In the genomic region with DNA sequence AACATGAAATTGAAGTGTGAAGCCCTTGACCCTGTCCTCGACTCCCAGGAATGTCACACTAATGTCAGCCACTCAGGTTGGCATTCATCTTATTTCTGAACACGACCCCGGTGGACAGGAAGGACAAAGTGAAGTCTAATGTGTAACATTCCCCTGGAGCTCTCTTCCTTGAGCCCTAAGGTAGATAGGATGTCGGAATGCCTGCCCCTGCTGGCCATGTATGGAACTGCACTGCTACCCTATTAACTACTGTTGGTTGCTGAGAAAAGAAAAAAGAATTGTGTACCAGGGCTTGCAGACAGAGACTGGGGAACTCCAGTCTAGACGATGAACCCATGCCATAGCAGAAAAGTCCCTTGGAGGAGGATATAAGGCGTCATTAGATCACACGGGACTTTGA, we compare ENCODE assay signal across 9 mouse cellular contexts.
DNase-seq lines count a peak whose midpoint lies in the region; ATAC-seq lines count a peak whose summit lies in the region.
"Had no signal": no experiment of that assay in that cellular context is flagged by ENCODE, and none has a peak within 500 bp of the region (broad histone marks: within the 10 kb centered on the region; RNA-seq: fewer than 3 reads in every experiment).

No protein-coding gene starts in this region.

- no peaks in the 10 kb centered on the region for H3K27me3 ChIP-seq in embryonic facial prominence, embryonic 11.5 days (ENCODE audit: control insufficient read depth, insufficient read depth, low read length)
- H3K27me3 ChIP-seq: liver, embryonic 15.5 days had no signal

- DNase-seq in layer of hippocampus, adult 11-12 months (ENCODE audit: low spot score), result peak; percentile 59
- no peak for DNase-seq in layer of hippocampus, adult 9-10 months (ENCODE audit: low spot score)
- peak; percentile 45 for DNase-seq in MN1 (ENCODE audit: low spot score)
- DNase-seq in adrenal gland, postnatal 25 days, result peak; percentile 50
- DNase-seq in embryonic facial prominence, embryonic 11.5 days (ENCODE audit: low spot score), result peak; percentile 83
- DNase-seq in layer of hippocampus, postnatal 10 days (ENCODE audit: low spot score in 2 of 2), result peak; percentile 65 to 71
- DNase-seq in retina, postnatal 1 day, result peak; percentile 74

- H3K36me3 ChIP-seq in embryonic facial prominence, embryonic 11.5 days (replicated peaks; ENCODE audit: control insufficient read depth, insufficient read depth, low read depth, low read length), result no peaks in the 10 kb centered on the region
- H3K36me3 ChIP-seq: liver, embryonic 15.5 days had no signal

- no peaks in the 10 kb centered on the region for H3K4me1 ChIP-seq in embryonic facial prominence, embryonic 11.5 days (ENCODE audit: control insufficient read depth, insufficient read depth, low read length)
- H3K4me1 ChIP-seq: liver, embryonic 15.5 days had no signal

- H3K4me2 ChIP-seq in embryonic facial prominence, embryonic 11.5 days (ENCODE audit: low read depth, low read length), result no peak overlapping the region
- H3K4me2 ChIP-seq: liver, embryonic 15.5 days had no signal

- H3K9me3 ChIP-seq in embryonic facial prominence, embryonic 11.5 days (replicated peaks; ENCODE audit: control insufficient read depth, low read length), result no peaks in the 10 kb centered on the region
- H3K9me3 ChIP-seq: liver, embryonic 15.5 days had no signal

- 29% methylated on average over 7 of the region's 7 CpGs for WGBS in embryonic facial prominence, embryonic 11.5 days

- no peak for ATAC-seq in embryonic facial prominence, embryonic 11.5 days (replicated peaks; ENCODE audit: insufficient number of reproducible peaks, low FRiP score, low TSS enrichment, low read depth)

- H3K4me3 ChIP-seq in embryonic facial prominence, embryonic 11.5 days (ENCODE audit: low read depth, low read length), result no peak overlapping the region
- H3K4me3 ChIP-seq: erythroblast, embryonic 14.5 days; liver, embryonic 15.5 days had no signal

- H3K9ac ChIP-seq in embryonic facial prominence, embryonic 11.5 days (replicated peaks; ENCODE audit: low read length), result no peak overlapping the region
- H3K9ac ChIP-seq: liver, embryonic 15.5 days had no signal

- no peak overlapping the region for H3K27ac ChIP-seq in embryonic facial prominence, embryonic 11.5 days (replicated peaks; ENCODE audit: low read depth, low read length)
- H3K27ac ChIP-seq: liver, embryonic 15.5 days had no signal
